Mouse (Mus musculus) bone marrow macrophage, adult 2 months (primary cell): ENCODE data around the gene Gdf3.

Experiments used
- CTCF ChIP-seq: IDR thresholded peaks from 2 replicates; pipeline ENCODE4 v1.5.1; 2012; ENCODE audit warnings: low read depth, mild to moderate bottlenecking, low read length, moderate library complexity
- POLR2A ChIP-seq: IDR thresholded peaks from 2 replicates; pipeline ENCODE4 v1.6.1; 2012; ENCODE audit warnings: mild to moderate bottlenecking, low read depth, low read length, borderline replicate concordance

GRCm38 (mm10) chr6:122599054-122599737 is 10.7 kb downstream of the Gdf3 start:
- TF ChIP-seq CTCF (no peak), POLR2A (no peak)
